Mouse (Mus musculus): ENCODE results near the gene 6030468B19Rik. TPM values are rescaled to one million over a fixed set of nuclear protein-coding genes. Genes with fewer than 3 reads are reported as not detected.
"Not testable (repeated sequence)": the region's sequence is repeated elsewhere in the genome, so short reads cannot be mapped to it uniquely, and the experiment has no call there.

The 6030468B19Rik gene
- total and polyA plus RNA-seq, 3 experiments = not detected

- peak; percentile 50 for DNase-seq
These were observed 31.6 kb downstream of the 6030468B19Rik start for GRCm38 (mm10) chr11:117828888-117829604.

GRCm38 (mm10) chr11:117829671-117830215 is 32.3 kb downstream of the 6030468B19Rik start:
- DNase-seq = peak; percentile 44

- DNase-seq = no peak
These were observed 32.9 kb downstream of the 6030468B19Rik start for GRCm38 (mm10) chr11:117830401-117830800.

- DNase-seq = peak; percentile 65
These were observed 34.9 kb downstream of the 6030468B19Rik start for GRCm38 (mm10) chr11:117832086-117832969.

GRCm38 (mm10) chr11:117833509-117833908 is 36.0 kb downstream of the 6030468B19Rik start:
- not testable (repeated sequence) for DNase-seq

- DNase-seq = no peak
These were observed 36.6 kb downstream of the 6030468B19Rik start for GRCm38 (mm10) chr11:117834086-117834485.

GRCm38 (mm10) chr11:117836306-117836705 is 38.8 kb downstream of the 6030468B19Rik start:
- DNase-seq = peak; percentile 43

GRCm38 (mm10) chr11:117838572-117838971 is 41.1 kb downstream of the 6030468B19Rik start:
- no peak for DNase-seq

GRCm38 (mm10) chr11:117839021-117839420 is 41.6 kb downstream of the 6030468B19Rik start:
- no peak for DNase-seq

GRCm38 (mm10) chr11:117840910-117841309 is 43.5 kb downstream of the 6030468B19Rik start:
- peak; percentile 74 for DNase-seq

- no peak for DNase-seq
These were observed 46.0 kb downstream of the 6030468B19Rik start for GRCm38 (mm10) chr11:117843434-117843833.

- DNase-seq = no peak
These were observed 47.5 kb downstream of the 6030468B19Rik start for GRCm38 (mm10) chr11:117844997-117845396.

GRCm38 (mm10) chr11:117845651-117846050 is 48.2 kb downstream of the 6030468B19Rik start:
- no peak for DNase-seq

GRCm38 (mm10) chr11:117846640-117847039 is 49.2 kb downstream of the 6030468B19Rik start:
- DNase-seq = no peak

GRCm38 (mm10) chr11:117847593-117848215 is 50.2 kb downstream of the 6030468B19Rik start:
- no peak for DNase-seq

GRCm38 (mm10) chr11:117848271-117848984 is 51.0 kb downstream of the 6030468B19Rik start:
- DNase-seq = no peak

GRCm38 (mm10) chr11:117848985-117849671 is 51.7 kb downstream of the 6030468B19Rik start, which contains the start of gene Birc5:
Birc5 (plus strand) TSS chr11:117849251.
- peak; percentile 96 for DNase-seq

GRCm38 (mm10) chr11:117852875-117853274 is 55.4 kb downstream of the 6030468B19Rik start:
- DNase-seq = no peak

- no peak for DNase-seq
These were observed 56.8 kb downstream of the 6030468B19Rik start for GRCm38 (mm10) chr11:117854241-117854640.

GRCm38 (mm10) chr11:117855360-117855759 is 57.9 kb downstream of the 6030468B19Rik start:
- DNase-seq = no peak

GRCm38 (mm10) chr11:117855975-117856374 is 58.5 kb downstream of the 6030468B19Rik start:
- DNase-seq = no peak
